Comparison of ENCODE assay signal across 17 mouse cellular contexts in genomic region chr5:134115639-134116259, GRCm38 (mm10).
"Had no signal": no experiment of that assay in that cellular context is flagged by ENCODE, and none has a peak within 500 bp of the region (broad histone marks: within the 10 kb centered on the region; RNA-seq: fewer than 3 reads in every experiment).

No protein-coding gene starts in this region.

- ATAC-seq: midbrain, embryonic 13.5 days; midbrain, embryonic 16.5 days had no signal

- H3K4me1 ChIP-seq: liver, embryonic 13.5 days; megakaryocyte, embryonic 14.5 days had no signal

- DNase-seq: kidney, adult 2 months; kidney, postnatal 25 days; layer of hippocampus, postnatal 36 days; liver, embryonic 13.5 days; lung, adult 2 months; lung, postnatal 14 days; lung, postnatal 4 days; thymus, adult 2 months; thymus, postnatal 14 days; thymus, postnatal 4 days had no signal

- H3K9me3 ChIP-seq: liver, embryonic 13.5 days; midbrain, embryonic 13.5 days had no signal

- H3K4me3 ChIP-seq: layer of hippocampus, adult 2 months; left cerebral cortex, adult 2 months; liver, embryonic 13.5 days; megakaryocyte, embryonic 14.5 days; midbrain, embryonic 10.5 days; midbrain, embryonic 13.5 days had no signal

- H3K9ac ChIP-seq: liver, embryonic 13.5 days; midbrain, embryonic 13.5 days had no signal

- H3K27ac ChIP-seq: kidney, postnatal 0 days; layer of hippocampus, adult 2 months; left cerebral cortex, adult 2 months; liver, embryonic 13.5 days; midbrain, embryonic 10.5 days; midbrain, embryonic 13.5 days had no signal

- H3K27me3 ChIP-seq: liver, embryonic 13.5 days; megakaryocyte, embryonic 14.5 days; midbrain, embryonic 13.5 days had no signal

- H3K36me3 ChIP-seq: liver, embryonic 13.5 days had no signal

- H3K4me2 ChIP-seq: liver, embryonic 13.5 days; midbrain, embryonic 13.5 days had no signal
